Mouse (Mus musculus) adrenal gland, postnatal 14 days (tissue): ENCODE measurements around the gene BC025446. TPM values are rescaled to one million over a fixed set of nuclear protein-coding genes. Genes with fewer than 3 reads are reported as not detected.

Source experiments
- total RNA-seq: library from RNA; stranded (reverse); gene quantifications from 2 replicates; pipeline ENCODE4 v1.2.3, GENCODE M21; 2021

BC025446 gene
- total RNA-seq, 1 experiment from 2014 or later = 16.0 TPM

Other genes starting within 250 kb of the BC025446 start
- gene Ly6i, start 232.9 kb upstream of the BC025446 start, total RNA-seq = 0.30 and 1.4 TPM in 2 replicates
- 42.1 and 50.7 TPM in 2 replicates for gene Ly6a, start 218.3 kb upstream of the BC025446 start, total RNA-seq
- 133 and 215 TPM in 2 replicates for gene Ly6c1, start 167.5 kb upstream of the BC025446 start, total RNA-seq
- 5.0 and 8.4 TPM in 2 replicates for gene Ly6c2, start 104.4 kb upstream of the BC025446 start, total RNA-seq
- not detected in 2 replicates for gene Ly6g, start 61.1 kb upstream of the BC025446 start, total RNA-seq
- not detected in 2 replicates for gene Ly6f, start 52.0 kb downstream of the BC025446 start, total RNA-seq